Mouse (Mus musculus) brain, embryonic 14.5 days (tissue): Measurements from ENCODE around the gene Aip.
"Not testable (repeated sequence)": the region's sequence is repeated elsewhere in the genome, so short reads cannot be mapped to it uniquely, and the experiment has no call there.

Experiments
- CTCF ChIP-seq: fragments of 200-500 bp; IDR thresholded peaks from 2 replicates; pipeline ENCODE4 v1.5.1; 2012; ENCODE audit warnings: inconsistent platforms, mild to moderate bottlenecking, moderate library complexity, borderline replicate concordance; ENCODE audit not compliant: insufficient read depth, insufficient read length; ENCODE audit errors: extremely low read depth
- POLR2A ChIP-seq: fragments of 200-500 bp; IDR thresholded peaks from 2 replicates; pipeline ENCODE4 v1.6.1; 2012; ENCODE audit warnings: mild to moderate bottlenecking, inconsistent platforms, borderline replicate concordance; ENCODE audit not compliant: poor library complexity, insufficient read depth, insufficient read length, severe bottlenecking; ENCODE audit errors: extremely low read depth

DNA sequence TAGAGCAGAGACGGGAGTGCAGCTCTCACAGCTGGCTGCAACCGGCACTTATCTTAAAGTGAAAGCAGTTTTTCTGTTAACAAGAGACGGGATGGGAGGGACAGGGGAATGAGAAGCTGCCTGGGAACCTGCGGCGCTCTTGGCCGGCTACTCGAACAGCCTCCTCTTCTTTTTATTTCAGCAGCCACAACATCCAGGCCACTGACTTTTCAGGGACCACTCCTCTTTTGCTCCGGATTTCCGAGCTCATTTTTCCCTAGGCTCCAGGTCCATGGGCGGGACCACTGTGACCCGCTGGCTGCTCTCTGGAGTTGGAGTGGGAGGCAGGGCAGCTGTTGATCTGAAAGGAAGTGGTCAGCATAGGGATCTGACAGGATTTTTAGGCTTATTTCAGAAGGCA lies 61.2 kb downstream of the Aip start:
- TF ChIP-seq CTCF, POLR2A: not testable (repeated sequence)
